Mouse (Mus musculus): ENCODE measurements around the gene Pgp.

Pgp gene

DNA sequence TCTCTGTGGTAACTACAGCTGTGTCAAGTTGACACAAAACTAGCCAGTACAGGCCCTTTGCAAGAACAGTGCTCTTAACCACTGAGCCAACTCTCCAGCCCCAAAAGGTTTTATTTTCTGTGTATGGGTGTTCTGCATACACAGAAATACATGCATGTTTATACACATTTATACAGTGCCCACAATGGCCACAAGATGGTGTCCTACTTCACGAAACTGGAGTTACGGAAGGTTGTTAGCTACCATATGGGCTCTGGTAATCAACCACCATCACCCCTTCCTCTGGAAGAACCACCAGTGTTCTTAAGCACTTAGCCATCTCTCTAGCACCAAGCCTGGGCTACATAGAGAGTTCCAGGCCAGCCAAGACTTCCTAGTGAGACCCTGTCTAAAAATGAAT is 8.6 kb upstream of the Pgp start:
- DNase-seq = peak; percentile 42 to 56

DNA sequence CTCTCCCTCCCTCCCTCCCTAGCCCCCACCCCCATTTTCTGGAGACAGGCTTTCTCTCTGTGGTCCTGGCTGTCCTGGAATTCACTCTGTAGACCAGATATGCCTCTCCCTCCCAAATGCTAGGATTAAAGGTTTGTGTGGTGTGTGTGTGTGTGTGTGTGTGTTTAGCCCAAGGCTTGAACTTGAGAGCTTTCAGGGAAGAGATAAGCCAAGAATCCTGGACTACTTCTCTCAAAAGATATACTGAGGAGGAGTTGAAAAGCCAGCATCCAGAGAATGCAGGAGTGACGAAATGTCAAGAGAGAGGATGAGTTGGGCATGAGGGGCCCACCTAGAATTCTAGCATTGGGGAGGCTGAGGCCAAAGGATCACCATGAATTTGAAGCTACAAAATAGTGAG is 7.3 kb upstream of the Pgp start:
- DNase-seq = no peak

DNA sequence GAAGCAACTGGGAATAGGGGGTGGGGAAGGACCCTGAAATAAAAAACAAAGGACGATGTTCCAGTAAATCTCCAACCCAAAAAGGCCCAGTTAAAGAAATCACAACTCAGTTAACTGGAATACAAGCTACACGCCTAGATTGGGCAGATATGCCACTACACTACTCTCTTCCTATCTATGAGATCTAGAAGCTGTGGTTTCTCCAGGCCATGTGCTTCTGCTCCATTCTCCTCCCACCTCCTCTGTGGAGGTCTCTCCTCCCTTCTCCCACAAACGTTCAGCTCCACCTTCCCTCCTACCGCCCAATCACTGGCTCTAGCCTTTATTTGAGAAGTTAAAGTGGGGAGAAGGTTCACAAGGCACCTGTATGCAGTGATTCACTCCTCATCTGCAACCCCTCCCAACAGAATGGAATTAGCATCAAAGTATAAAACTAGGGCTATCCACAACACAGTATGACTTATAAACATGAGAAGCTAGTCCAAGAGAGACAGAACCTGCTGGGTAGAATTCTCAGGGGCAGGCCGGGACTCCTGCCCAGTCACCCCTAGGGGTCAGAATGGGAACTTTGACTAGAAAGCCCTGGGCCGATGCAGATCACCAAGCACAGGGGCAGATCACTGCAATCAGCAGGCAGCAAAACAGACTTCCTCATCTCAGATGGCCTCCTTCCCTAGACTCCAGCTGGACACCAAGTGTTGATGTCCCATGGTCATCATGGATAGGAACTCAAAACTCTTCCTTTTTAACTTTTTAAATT is 6.6 kb upstream of the Pgp start:
- DNase-seq = no peak

DNA sequence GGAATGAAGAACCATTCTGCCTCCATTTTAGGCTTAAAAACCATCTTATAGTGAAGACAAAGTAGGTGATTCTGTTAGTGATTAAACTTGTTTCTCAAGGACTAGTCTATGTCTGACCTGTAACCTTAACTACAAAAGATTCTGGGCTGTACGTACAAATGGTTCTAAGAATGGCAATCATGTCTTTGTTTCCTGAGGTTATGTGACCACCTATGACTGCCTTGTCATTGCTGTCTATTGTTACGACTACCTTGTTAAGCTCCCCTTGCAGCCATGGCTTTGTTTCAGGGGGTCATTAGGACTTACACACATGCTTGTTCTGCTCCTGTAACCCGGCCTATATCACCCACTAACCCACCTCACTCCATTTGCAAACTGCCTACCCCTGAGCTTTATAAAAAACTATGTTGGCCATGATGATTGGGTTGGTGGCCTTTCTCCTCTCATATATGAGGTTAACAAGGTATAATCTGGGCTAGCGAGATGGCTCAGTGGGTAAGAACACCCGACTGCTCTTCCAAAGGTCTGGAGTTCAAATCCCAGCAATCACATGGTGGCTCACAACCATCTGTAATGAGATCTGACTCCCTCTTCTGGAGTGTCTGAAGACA is 1.5 kb upstream of the Pgp start:
- no peak for DNase-seq

DNA sequence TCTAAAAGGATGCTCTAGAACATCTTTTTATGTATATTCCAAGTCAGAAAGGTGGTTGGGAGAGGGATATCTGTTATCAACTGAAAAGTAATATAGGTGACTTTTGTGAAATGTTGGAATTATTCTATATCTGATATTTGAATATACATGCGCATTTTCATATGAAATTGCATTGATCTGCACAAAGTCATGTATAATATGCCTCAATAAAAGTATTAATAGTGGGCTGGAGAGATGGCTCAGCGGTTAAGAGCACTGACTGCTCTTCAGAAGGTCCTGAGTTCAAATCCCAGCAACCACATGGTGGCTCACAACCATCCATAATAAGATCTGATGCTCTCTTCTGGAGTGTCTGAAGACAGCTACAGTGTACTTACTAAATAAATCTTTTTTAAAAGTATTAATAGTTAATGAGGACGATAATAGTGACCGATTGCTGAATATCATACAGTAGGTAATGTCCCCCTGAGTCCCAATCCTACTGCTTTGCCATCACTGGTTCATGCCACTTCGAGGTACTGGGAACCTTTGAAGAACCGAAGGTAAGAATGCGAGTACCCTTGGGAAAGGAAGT is 769 bp upstream of the Pgp start:
- no peak for DNase-seq

DNA sequence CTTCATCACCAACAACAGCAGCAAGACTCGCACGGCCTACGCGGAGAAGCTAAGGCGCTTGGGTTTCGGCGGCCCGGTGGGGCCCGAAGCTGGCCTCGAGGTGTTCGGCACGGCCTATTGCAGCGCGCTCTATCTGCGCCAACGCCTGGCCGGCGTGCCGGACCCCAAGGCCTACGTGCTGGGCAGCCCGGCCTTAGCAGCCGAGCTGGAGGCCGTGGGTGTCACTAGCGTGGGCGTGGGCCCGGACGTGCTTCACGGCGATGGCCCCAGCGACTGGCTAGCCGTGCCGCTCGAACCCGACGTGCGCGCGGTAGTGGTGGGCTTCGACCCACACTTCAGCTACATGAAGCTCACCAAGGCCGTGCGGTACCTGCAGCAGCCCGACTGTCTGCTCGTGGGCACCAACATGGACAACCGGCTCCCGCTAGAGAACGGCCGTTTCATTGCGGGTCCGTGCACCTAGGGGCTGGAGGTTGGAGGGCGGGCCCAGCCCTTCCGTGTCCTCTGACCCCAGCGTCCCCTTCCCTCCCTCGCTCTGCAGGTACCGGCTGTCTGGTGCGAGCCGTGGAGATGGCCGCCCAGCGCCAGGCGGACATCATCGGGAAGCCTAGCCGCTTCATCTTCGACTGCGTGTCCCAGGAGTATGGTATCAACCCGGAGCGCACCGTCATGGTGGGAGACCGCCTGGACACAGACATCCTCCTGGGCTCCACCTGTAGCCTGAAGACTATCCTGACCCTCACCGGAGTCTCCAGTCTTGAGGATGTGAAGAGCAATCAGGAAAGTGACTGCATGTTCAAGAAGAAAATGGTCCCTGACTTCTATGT is 722 bp downstream of the Pgp start:
- DNase-seq = no peak

DNA sequence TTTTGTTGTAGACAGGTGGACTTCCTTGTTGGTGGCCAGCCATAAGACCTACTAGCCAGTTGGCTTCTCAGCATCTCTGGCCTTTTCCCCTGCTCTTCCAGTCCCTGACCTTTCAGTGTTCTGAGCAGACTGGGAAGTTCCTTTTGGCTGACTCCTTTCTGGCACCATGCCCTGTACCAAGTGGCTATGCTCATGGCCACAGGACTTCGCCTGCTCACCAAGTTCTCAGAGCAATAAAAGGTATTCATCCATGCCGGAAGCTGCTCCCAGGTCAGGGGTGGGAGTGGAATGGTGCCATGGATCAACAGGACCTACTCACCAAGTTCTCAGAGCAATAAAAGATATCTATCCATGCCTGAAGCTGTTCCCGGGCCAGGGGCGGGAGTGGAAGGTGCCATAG is 2.3 kb downstream of the Pgp start:
- peak; percentile 75 to 85 for DNase-seq

DNA sequence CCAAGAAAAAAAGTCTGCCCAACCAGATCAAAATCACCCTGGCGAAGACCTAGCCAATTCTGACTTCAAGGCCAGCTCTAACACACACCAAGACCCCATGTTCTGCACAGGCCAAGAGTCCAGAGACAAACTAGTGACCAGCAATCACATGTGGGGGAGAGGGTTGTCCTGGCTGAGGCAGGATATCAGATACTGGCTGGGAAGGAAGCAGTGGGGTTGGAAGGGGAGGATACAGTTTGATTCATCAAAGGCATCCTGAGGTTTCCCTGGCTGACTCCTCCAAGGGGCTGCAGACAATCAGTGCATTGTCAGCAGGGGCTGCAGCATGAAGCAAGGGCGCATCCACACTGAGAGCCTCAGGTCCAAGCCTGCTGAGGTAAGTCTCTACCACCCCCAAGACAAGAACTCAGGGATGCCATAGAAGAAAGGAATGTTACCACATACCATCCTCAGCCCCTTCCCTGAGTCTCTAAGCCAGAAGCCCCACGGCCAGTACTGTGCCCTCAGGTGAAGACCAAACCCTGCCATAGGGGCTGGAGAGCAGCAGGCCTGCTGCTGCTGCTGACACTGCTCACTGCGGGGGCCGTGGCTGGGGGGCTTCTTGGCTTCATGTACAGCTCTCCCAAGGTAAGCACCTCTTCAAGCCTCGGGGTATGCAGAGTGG is 3.6 kb downstream of the Pgp start, which contains the start of gene Bricd5:
Gene Bricd5 (plus strand): TSS at position 273 of the 664 bp plus-strand sequence.
- no peak for DNase-seq

DNA sequence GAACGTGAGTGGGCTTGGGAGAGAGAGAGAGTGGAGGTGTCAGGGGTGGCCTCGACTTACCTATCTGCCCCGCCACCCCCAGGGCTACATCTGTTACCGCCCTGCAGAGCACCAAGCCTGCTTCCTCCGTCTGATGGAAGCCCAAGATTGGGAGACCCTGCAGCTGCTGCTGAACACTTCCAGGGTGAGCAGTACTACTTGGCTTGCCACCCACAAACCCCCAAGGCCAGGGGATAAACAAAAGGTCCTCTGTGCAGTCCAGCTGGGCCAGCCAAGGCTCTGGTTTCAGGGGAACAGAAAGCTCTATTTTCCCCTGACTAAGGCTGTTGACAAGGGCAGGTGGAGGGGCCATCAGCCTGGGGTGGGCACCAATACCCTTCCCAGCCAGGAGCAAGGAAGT is 4.4 kb downstream of the Pgp start:
- DNase-seq = no peak

DNA sequence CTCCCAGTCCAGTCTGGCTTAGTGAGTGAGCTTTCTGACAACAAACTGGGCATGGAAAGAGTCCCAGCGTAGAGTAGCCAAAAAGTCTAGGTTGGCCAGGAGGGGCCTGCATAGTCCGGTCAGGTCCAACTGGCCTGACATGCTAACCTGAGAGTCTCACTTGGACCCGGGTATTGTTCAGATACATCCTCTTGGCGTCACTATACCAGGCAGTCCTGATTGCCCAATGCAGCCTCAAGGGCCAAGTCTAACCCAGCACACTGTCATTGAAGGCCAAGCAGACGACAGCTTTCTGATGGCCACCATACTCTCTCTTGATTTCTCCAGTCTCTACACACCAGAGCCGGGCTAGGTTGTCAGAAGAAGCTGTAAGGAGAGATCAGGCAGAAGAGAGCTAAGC is 5.4 kb downstream of the Pgp start:
- DNase-seq = no peak

DNA sequence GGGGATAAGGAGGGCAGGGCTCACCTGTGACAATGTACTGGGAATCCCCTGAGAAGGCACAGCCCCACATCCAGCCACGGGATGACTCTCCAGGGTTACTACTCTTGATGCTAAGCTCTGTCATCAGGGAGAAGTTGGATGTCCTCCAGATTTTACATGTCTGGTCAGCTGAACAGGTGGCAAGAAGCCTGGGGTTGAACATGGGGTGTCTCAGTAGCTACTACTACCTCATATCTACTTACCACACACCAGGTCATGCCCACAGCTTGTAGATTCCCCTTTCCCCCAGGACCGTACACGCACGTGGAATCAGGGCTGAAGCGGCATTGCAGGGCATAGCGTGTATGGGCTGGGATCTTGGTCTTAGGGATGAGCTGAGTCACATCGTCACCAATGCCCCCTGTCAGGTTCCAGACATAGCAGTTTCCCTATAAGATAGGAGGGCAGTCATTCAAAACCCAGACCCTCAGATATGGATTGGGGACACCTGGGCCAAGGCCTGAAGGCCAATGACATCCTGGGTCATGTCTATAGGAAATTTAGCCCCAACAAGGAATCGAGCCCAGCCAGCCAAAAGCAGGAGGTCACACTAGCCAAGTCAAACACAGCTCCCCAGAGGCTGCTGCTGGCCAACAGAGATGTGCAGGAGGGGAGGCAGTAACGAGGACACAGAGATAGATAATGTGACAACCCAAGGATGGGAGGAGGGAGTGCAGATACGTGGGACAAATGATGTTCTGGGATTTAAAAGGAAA is 6.0 kb downstream of the Pgp start:
- DNase-seq = no peak

DNA sequence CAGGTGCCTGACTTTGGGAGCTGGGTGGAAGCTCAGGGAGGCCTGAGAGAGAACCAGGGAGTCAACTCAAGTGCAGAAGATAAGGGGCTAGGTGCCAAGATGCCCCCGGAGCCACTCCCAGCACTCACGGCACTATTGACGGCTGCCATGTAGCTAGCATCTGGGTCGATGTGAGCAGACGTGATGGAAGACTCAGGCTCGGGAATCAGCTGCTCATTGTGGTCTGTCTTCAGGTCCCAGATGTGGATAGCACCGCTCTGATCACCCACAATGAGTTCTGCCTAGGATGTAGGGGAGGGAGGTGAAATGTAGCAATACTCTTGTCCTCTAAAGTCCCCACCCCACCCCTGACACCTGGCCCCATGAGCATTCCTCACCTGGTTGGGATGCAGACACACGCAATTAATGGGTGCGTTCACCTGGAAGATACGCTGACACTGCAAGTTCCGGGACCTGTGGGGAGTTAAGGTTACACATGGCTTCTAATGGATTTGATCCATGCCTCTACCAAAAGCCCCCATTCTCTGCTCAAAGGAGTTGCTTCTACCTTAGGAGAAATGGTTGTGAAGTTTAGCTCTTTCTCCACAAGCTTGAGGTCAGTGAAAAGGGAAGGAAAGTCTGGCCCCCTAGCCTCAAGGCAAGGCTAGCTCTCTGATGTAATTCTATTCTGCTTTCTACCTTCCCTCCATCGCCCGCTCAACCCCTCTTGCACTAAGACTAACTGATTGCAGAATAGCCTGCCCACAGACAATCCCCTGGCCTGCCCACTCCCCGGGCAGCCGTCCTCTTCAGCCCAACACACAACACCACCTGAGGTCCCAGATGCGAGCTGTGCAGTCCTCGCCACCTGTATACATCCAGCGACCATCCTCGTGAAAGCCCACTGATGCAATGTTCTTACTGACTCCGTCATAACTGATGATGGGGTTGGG is 7.1 kb downstream of the Pgp start:
- no peak for DNase-seq

DNA sequence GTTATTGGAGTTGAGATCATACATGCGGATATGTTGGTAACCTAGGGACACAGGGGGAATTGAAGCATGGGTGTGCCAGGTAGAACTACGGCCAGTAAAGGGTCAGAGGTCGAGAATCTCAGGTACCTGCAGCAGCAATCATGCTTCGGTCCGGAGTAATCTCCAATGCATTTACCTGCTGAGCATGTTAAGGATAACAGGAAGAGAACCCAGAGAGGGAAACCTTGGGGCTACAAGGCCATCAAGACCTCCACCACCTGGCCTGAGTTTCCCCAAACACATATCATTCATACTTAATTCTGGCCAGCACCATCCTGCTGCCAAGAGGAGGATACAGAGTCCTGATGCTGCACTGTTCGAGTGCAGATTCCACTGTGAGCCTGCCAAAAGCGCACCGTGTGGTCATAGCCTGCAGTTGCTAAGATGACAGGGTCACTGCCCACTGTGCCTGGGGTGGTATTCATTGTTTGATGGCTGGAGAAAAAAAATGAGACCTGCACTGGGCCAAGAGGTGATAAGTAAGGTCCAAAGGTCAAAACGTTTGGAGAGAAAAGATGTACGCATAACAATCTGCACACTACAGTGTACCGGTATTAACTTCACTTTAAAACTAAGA is 7.9 kb downstream of the Pgp start:
- peak in 1 of 2 experiments; percentile 39 for DNase-seq

DNA sequence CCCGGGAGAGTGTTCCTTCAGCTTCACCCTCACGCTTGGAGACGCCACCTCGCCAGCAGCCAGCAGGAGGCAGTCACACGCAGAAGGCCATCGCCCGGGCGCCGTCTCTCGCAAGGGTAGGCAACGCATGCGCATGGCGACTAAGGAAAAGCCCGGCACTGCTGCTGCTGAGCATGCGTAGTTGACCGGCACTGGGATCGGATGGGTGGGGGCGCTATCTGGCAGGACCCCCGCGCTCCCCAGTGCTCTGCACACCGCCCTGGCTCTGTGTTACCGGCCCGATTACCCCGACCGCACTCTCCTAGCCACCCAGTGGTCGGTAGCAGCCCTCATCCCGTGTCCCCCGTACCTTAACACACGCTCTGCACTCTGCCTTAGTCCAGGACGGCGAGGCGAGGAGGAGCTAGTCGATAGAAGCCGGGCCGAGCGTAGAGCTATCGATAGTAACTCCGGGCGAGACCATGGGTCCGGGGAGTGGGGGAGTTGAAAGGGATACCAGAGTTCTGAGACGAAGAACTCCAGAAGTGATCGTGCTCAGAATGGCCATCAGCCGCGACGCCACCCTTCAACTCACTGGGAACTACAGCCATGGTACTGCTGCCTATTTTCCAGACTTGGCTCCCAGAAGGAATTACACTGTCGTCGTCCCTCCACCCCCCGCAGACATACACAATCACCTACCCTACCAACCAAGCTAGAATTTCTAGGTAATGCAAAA is 8.6 kb downstream of the Pgp start, which contains the start of gene Mlst8:
Gene Mlst8 (minus strand): TSS at position 416 of the 718 bp plus-strand sequence.
- peak; percentile 99 for DNase-seq

DNA sequence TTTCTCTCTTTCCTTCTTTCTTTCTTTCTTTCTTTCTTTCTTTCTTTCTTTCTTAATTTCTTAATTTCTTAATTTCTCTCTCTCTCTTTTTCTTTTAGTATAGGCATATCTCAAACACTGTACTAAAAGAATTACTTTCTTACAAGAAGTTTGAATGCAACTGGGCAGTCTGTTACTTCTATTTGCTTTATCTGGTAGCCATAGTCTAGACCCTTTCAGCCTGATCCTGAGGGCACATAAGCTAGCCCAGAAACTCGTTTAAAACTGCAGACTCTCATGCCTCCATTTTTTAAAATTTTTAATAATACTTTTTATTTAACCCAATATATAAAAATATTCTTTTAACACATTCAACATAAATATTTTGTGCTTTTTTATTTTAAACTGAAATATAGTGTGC is 9.2 kb downstream of the Pgp start:
- DNase-seq = no peak

DNA sequence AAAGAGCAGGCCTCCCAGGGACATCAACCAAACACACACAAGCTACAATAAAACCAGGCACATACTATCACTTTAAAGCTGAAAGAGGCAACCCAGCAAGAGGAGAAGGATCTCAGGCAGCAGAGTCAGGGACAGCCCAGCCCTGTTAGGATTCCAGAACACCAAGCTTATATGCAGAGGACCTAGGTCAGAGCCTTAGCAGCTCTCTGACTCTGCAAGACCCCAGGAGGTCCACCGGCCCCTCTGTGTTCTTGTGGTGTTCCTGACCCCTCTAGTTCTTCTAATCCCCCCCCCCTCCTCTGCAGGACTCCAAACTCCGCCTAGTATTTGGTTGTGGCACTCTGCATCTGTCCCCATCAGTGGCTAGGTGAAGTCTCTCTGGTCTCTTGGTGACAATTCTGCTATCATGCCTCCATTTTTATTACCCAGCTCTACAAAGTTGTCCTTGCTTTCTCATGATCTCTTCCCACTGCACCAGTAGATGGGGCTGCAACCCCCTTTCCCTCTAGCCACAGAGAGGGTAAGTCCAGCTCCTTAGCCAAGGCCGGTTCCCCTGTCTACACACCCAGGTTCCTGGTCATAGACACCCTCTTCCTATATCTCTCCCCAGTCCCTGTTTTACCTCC is 10.1 kb downstream of the Pgp start:
- DNase-seq = peak; percentile 45 to 56

DNA sequence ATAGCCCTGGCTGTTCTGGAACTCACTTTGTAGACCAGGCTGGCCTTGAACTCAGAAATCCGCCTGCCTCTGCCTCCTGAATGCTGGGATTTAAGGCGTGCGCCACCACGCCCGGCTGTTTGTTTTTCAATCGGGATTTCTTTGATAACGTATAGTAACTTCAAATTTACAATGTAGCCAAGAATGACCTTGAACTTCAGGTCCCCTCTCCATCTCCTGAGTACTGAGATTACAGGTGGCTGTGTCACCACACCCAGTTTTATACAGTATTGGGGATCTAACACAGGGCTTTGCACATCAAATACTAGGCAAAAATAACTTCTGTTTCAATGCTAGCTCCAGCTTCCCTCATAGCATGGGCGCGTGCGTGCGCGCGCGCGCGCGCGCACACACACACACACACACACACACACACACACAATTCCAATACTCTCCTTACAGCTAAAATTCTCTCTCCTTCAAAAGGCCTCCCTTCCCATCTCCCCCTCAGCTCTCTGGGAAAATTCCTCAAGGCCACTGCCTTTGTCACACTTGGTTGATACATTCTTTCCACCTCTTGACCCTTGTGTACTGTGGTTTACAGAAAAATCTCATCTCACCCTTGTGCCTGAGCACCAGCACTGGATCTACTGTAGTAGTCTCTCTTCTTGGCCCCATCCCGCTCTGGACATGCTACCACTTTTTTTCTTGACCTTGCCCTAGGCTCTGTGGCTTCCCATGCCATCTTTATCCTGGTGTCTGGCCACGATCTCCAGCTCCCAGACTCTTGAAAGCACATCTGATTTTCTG is 11.0 kb downstream of the Pgp start:
- DNase-seq = no peak

DNA sequence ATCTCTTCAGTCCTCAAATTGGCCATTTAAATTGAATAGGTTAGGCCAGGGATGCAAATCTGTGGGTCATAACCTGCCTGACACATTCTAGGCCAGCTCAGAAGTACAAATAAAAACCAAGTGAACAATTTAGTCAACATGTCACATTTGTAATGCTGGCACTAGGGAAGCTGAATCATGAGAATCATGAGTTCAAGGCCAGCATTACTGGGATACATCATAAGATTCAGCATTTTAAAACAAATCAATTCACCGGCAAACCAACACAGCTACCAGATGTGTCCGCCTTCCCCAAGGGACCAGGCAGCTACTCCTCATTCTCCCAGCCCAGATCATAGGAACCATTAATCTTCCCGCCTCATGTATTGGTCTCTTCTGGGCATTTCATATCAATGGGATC is 13.3 kb downstream of the Pgp start:
- DNase-seq = no peak
